Mouse (Mus musculus): ENCODE measurements at regions not wholly inside any gene's neighbourhood (a gene's known extent, or its start where the extent isn't known, plus 50 kb on each side); places are given as distances from the start of the nearest gene placed in this dataset.

DNA sequence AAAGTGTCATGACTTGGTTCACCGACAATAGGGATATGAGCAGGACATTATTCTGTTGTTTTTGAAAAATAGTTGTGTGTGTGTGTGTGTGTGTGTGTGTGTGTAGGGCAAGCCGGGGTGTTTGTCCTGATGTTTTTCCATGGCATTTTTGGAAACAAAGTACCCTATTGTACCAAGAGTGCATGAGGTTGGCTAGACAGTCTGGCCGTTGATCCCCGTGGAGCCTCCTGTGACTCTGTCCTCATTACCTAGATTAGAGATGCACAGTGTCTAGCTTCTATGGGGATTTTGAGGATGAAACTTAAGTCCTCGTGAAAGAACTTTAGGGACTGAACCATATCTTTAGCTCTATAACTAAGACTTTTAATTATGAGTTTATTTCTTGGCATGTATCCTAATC is 741.9 kb upstream of the Adgrl4 start:
- no peak overlapping the region for H3K4me2 ChIP-seq
- WGBS: 64% methylated on average over 5 of the region's 5 CpGs
- ATAC-seq (ENCODE audit: insufficient number of reproducible peaks, low FRiP score): no peak

DNA sequence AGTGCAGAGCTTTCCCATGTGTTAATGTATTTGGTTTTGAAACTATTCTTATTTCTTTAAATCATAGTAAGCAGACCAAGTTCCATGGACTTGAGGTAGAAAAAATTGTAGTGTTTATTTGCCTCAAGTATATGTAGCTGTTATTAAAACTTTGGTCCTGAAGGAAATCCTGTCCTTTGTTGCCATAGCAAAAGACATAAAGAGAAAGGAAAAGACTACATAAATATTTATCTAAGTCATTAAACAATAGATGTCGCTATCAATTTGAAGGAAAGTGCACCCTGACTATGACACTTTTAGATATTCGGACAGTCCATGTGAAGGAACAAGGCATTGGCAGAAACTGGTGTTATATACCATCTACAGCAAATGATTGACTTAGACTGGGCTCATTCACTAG is 737.7 kb upstream of the Adgrl4 start:
- ATAC-seq (ENCODE audit: insufficient number of reproducible peaks, low FRiP score): no peak
- no peak overlapping the region for H3K4me3 ChIP-seq
- no peaks in the 10 kb centered on the region for H3K36me3 ChIP-seq
- WGBS: 71% methylated on average over 2 of the region's 2 CpGs
- no peaks in the 10 kb centered on the region for H3K9me3 ChIP-seq (replicated peaks)
- H3K27me3 ChIP-seq (replicated peaks): no peaks in the 10 kb centered on the region
- H3K4me1 ChIP-seq (replicated peaks): no peaks in the 10 kb centered on the region
- no peak overlapping the region for H3K4me2 ChIP-seq
- no peak overlapping the region for H3K9ac ChIP-seq
- no peak overlapping the region for H3K27ac ChIP-seq (ENCODE audit: poor library complexity, severe bottlenecking)

More for the DNA sequence above, 741.9 kb upstream of the Adgrl4 start:
- Histone ChIP-seq H3K4me1 (replicated peaks) (no peaks in the 10 kb centered on the region), H3K9me3 (replicated peaks) (no peaks in the 10 kb centered on the region), H3K4me3 (no peak overlapping the region), H3K9ac (no peak overlapping the region), H3K27me3 (replicated peaks) (no peaks in the 10 kb centered on the region), H3K36me3 (no peaks in the 10 kb centered on the region), H3K27ac (ENCODE audit: poor library complexity, severe bottlenecking) (no peak overlapping the region)

All from heart, embryonic 12.5 days (tissue).